ENCODE assay signal across 25 mouse cellular contexts in the genomic region with DNA sequence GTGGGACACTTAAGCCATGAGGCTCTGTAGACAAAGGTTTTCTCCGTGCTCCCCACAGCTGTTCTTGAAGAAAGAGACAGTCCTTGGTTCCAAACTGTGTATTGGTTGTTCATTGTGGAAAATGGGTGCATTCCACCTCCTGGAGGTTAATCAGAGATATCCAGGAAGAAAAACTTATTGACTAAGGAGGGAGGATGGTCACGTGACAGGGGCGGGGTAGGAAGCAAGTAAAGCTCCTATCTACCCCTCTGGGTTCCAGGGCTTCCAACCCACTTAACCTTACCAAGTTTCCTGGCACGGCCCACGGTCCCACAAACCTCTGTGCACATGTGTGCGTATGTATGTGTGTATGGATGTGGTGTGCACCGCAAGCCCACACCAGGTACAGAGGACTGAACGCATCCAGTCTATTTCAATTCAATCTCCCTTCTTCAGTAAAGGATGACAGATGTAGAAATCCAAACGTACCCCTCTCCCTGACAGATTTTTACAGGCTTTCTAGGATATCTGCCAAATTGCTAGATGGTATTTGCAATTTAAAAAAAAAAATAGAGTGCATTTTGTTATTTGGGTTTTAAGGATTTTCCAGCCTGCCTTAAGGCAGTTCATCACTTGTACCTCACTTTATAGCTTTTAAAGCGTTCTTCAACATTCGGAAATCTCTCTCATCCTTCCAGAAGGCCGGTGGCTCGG. TPM values are rescaled to one million over a fixed set of nuclear protein-coding genes. Genes with fewer than 3 reads are reported as not detected.
DNase-seq lines count a peak whose midpoint lies in the region; ATAC-seq and TF ChIP-seq lines count a peak whose summit lies in the region.
"Had no signal": no experiment of that assay in that cellular context is flagged by ENCODE, and none has a peak within 500 bp of the region (broad histone marks: within the 10 kb centered on the region; RNA-seq: fewer than 3 reads in every experiment).

No protein-coding gene starts in this region.

- peak; percentile 68 for DNase-seq in forebrain, embryonic 14.5 days (ENCODE audit: low spot score)
- DNase-seq in forebrain, embryonic 11.5 days (ENCODE audit: low spot score) = no peak
- peak; percentile 49 for DNase-seq in forebrain, postnatal 0 days
- DNase-seq in forebrain, embryonic 10.5 days (ENCODE audit: extremely low spot score, low spot score) = no peak
- no peak for DNase-seq in MEL (ENCODE audit: low read depth, low spot score)
- DNase-seq in brain, embryonic 14.5 days (ENCODE audit: low read depth) = peak; percentile 60
- DNase-seq in cerebellum, adult 11-12 months = no peak
- DNase-seq: adrenal gland, adult 2 months; adrenal gland, postnatal 14 days; cerebellum, adult 11 months; cerebellum, adult 8-10 months; cerebellum, postnatal 10 days; cerebellum, postnatal 36 days; embryo, embryonic 11 days; gastrocnemius, postnatal 25 days; kidney, adult 2 months had no signal

- no peaks in the 10 kb centered on the region for H3K36me3 ChIP-seq in forebrain, embryonic 14.5 days (ENCODE audit: control insufficient read depth, insufficient read depth, low read length)
- no peaks in the 10 kb centered on the region for H3K36me3 ChIP-seq in forebrain, embryonic 11.5 days (ENCODE audit: control insufficient read depth, insufficient read depth, low read length)
- no peaks in the 10 kb centered on the region for H3K36me3 ChIP-seq in forebrain, postnatal 0 days (ENCODE audit: insufficient read depth)
- H3K36me3 ChIP-seq in forebrain, embryonic 10.5 days (replicated peaks) = no peaks in the 10 kb centered on the region
- H3K36me3 ChIP-seq in MEL (ENCODE audit: control insufficient read depth in 1 of 2, insufficient read depth in 2 of 2, low read length in 2 of 2) = peaks cover 0 to 6% of the 10 kb centered on the region in 2 experiments; a peak in 1 of 4 replicates
- H3K36me3 ChIP-seq: embryonic facial prominence, embryonic 10.5 days; embryonic facial prominence, embryonic 13.5 days; hindbrain, embryonic 12.5 days; hindbrain, embryonic 15.5 days had no signal

- peak overlapping the region; percentile 46; the same call in 1 of the 2 replicates for H3K27ac ChIP-seq in forebrain, embryonic 14.5 days (ENCODE audit: low read depth, low read length)
- no peak overlapping the region for H3K27ac ChIP-seq in forebrain, embryonic 11.5 days (ENCODE audit: low read depth, low read length)
- H3K27ac ChIP-seq in forebrain, postnatal 0 days (ENCODE audit: low read depth, low read length) = peak overlapping the region; percentile 37
- no peak overlapping the region for H3K27ac ChIP-seq in forebrain, embryonic 10.5 days
- no peak overlapping the region for H3K27ac ChIP-seq in MEL (ENCODE audit: control insufficient read depth, low read depth, low read length)
- H3K27ac ChIP-seq: embryonic facial prominence, embryonic 10.5 days; embryonic facial prominence, embryonic 13.5 days; heart, adult 2 months; hindbrain, embryonic 12.5 days; hindbrain, embryonic 15.5 days had no signal

- H3K79me2 ChIP-seq in MEL (ENCODE audit: control insufficient read depth, insufficient read depth, low read length, poor library complexity) = no peaks in the 10 kb centered on the region

- 90% methylated on average over 13 of the region's 13 CpGs for WGBS in forebrain, embryonic 14.5 days
- WGBS in forebrain, embryonic 11.5 days = 92% methylated on average over 13 of the region's 13 CpGs
- 75% methylated on average over 13 of the region's 13 CpGs for WGBS in forebrain, postnatal 0 days
- 92% methylated on average over 13 of the region's 13 CpGs for WGBS in forebrain, embryonic 10.5 days

- no peak overlapping the region for H3K9ac ChIP-seq in forebrain, embryonic 14.5 days (ENCODE audit: low read length)
- no peak overlapping the region for H3K9ac ChIP-seq in forebrain, embryonic 11.5 days (ENCODE audit: low read length)
- no peak overlapping the region for H3K9ac ChIP-seq in forebrain, postnatal 0 days
- no peak overlapping the region for H3K9ac ChIP-seq in MEL (ENCODE audit: control insufficient read depth, low read depth, low read length, poor library complexity, severe bottlenecking)
- H3K9ac ChIP-seq: embryonic facial prominence, embryonic 13.5 days; hindbrain, embryonic 12.5 days; hindbrain, embryonic 15.5 days had no signal

- H3K4me2 ChIP-seq in forebrain, embryonic 14.5 days (ENCODE audit: low read length) = no peak overlapping the region
- no peak overlapping the region for H3K4me2 ChIP-seq in forebrain, embryonic 11.5 days (ENCODE audit: low read depth, low read length, severe bottlenecking)
- H3K4me2 ChIP-seq in forebrain, postnatal 0 days (ENCODE audit: low read depth) = no peak overlapping the region
- H3K4me2 ChIP-seq: embryonic facial prominence, embryonic 13.5 days; heart, embryonic 11.5 days; hindbrain, embryonic 12.5 days; hindbrain, embryonic 15.5 days had no signal

- H3K9me3 ChIP-seq in forebrain, embryonic 14.5 days (replicated peaks; ENCODE audit: control insufficient read depth, low read length) = no peaks in the 10 kb centered on the region
- no peaks in the 10 kb centered on the region for H3K9me3 ChIP-seq in forebrain, embryonic 11.5 days (ENCODE audit: control insufficient read depth, low read length)
- H3K9me3 ChIP-seq in forebrain, postnatal 0 days (ENCODE audit: low read length) = no peaks in the 10 kb centered on the region
- H3K9me3 ChIP-seq in forebrain, embryonic 10.5 days = no peaks in the 10 kb centered on the region
- H3K9me3 ChIP-seq in MEL (replicated peaks; ENCODE audit: insufficient read depth, low read length) = no peaks in the 10 kb centered on the region
- H3K9me3 ChIP-seq: embryonic facial prominence, embryonic 10.5 days; embryonic facial prominence, embryonic 13.5 days; hindbrain, embryonic 12.5 days; hindbrain, embryonic 15.5 days had no signal

- H3K4me3 ChIP-seq in forebrain, embryonic 14.5 days (ENCODE audit: low read depth, low read length) = no peak overlapping the region
- no peak overlapping the region for H3K4me3 ChIP-seq in forebrain, embryonic 11.5 days (ENCODE audit: low read depth, low read length)
- H3K4me3 ChIP-seq in forebrain, postnatal 0 days (ENCODE audit: low read depth, low read length) = no peak overlapping the region
- H3K4me3 ChIP-seq in forebrain, embryonic 10.5 days = no peak overlapping the region
- H3K4me3 ChIP-seq in MEL (ENCODE audit: control insufficient read depth in 1 of 2, insufficient read depth in 1 of 2, low read depth in 2 of 2, low read length in 2 of 2) = no peak overlapping the region
- H3K4me3 ChIP-seq: embryonic facial prominence, embryonic 10.5 days; embryonic facial prominence, embryonic 13.5 days; erythroblast, embryonic 14.5 days; heart, adult 2 months; hindbrain, embryonic 12.5 days; hindbrain, embryonic 15.5 days had no signal

- H3K4me1 ChIP-seq in forebrain, embryonic 14.5 days (ENCODE audit: control insufficient read depth, insufficient read depth, low read length) = peaks cover 16% of the 10 kb centered on the region
- no peaks in the 10 kb centered on the region for H3K4me1 ChIP-seq in forebrain, embryonic 11.5 days (replicated peaks; ENCODE audit: control insufficient read depth, insufficient read depth, low read length)
- peaks cover 12% of the 10 kb centered on the region for H3K4me1 ChIP-seq in forebrain, postnatal 0 days (ENCODE audit: insufficient read depth)
- H3K4me1 ChIP-seq in forebrain, embryonic 10.5 days = peaks cover 13% of the 10 kb centered on the region; the same call in 1 of the 2 replicates
- H3K4me1 ChIP-seq in MEL (ENCODE audit: control insufficient read depth in 1 of 2, insufficient read depth in 2 of 2, low read length in 2 of 2) = peaks cover 2 to 15% of the 10 kb centered on the region in 2 experiments; a peak in 2 of 4 replicates

- TF ChIP-seq RAD21 in MEL (IDR thresholded peaks at IDR 0.05; ENCODE audit: low read depth, low read length) = no peak

- no peaks in the 10 kb centered on the region for H3K27me3 ChIP-seq in forebrain, embryonic 14.5 days (replicated peaks; ENCODE audit: control insufficient read depth, insufficient read depth, low read length)
- no peaks in the 10 kb centered on the region for H3K27me3 ChIP-seq in forebrain, embryonic 11.5 days (ENCODE audit: control insufficient read depth, insufficient read depth, low read length)
- no peaks in the 10 kb centered on the region for H3K27me3 ChIP-seq in forebrain, postnatal 0 days (ENCODE audit: insufficient read depth, low read length)
- no peaks in the 10 kb centered on the region for H3K27me3 ChIP-seq in forebrain, embryonic 10.5 days (ENCODE audit: poor library complexity, severe bottlenecking)
- no peaks in the 10 kb centered on the region; a peak in 1 of 4 replicates for H3K27me3 ChIP-seq in MEL (ENCODE audit: control insufficient read depth in 1 of 2, insufficient read depth in 2 of 2, low read length in 2 of 2)
- H3K27me3 ChIP-seq: embryonic facial prominence, embryonic 13.5 days; hindbrain, embryonic 12.5 days; hindbrain, embryonic 15.5 days; Patski had no signal

- no peak for TF ChIP-seq POLR2A in MEL (IDR thresholded peaks at IDR 0.05; ENCODE audit: control insufficient read depth in 1 of 2, insufficient read depth in 1 of 2, low read depth in 1 of 2, low read length in 2 of 2, poor library complexity in 1 of 2)
- TF ChIP-seq POLR2A in brain, embryonic 14.5 days (IDR thresholded peaks at IDR 0.05; ENCODE audit: borderline replicate concordance, extremely low read depth, insufficient read depth, insufficient read length, poor library complexity, severe bottlenecking) = no peak

- ATAC-seq in forebrain, embryonic 14.5 days = no peak
- no peak for ATAC-seq in forebrain, embryonic 11.5 days (replicated peaks; ENCODE audit: low FRiP score)
- no peak for ATAC-seq in forebrain, postnatal 0 days
- ATAC-seq: intestine, postnatal 0 days; Patski had no signal

- TF ChIP-seq CTCF in forebrain, postnatal 0 days (IDR thresholded peaks at IDR 0.05; ENCODE audit: low read depth) = no peak
- TF ChIP-seq CTCF in MEL (IDR thresholded peaks at IDR 0.05 in 2 of 3, conservative IDR thresholded peaks at IDR 0.05 in 1 of 3; ENCODE audit: control insufficient read depth in 1 of 3, insufficient read depth in 1 of 3, low read depth in 2 of 3, low read length in 3 of 3, poor library complexity in 1 of 3, severe bottlenecking in 1 of 3) = no peak
- TF ChIP-seq CTCF in brain, embryonic 14.5 days (IDR thresholded peaks at IDR 0.05; ENCODE audit: borderline replicate concordance, extremely low read depth, insufficient read depth, insufficient read length) = no peak

- no peak for TF ChIP-seq EP300 in MEL (IDR thresholded peaks at IDR 0.05; ENCODE audit: low read depth in 1 of 2, low read length in 2 of 2)

RNA-seq across cellular contexts. Expression of gene Dglucy, which starts 2.7 kb away (rescaled TPM):
- polyA plus RNA-seq in forebrain, embryonic 14.5 days (2014; fragmentation: Nextera tagmentation; extraction: Ambion mirVana) = 2.7 and 3.8 TPM in 2 replicates
- 0.87 and 0.92 TPM in 2 replicates for polyA plus RNA-seq in forebrain, embryonic 11.5 days (2014; fragmentation: Nextera tagmentation; extraction: Ambion mirVana)
- 3.9 and 4.5 TPM in 2 replicates for total RNA-seq in forebrain, postnatal 0 days (2014; rRNA removed)
- 2.6 and 3.0 TPM in 2 replicates for polyA plus RNA-seq in forebrain, postnatal 0 days (2015; fragmentation: Nextera tagmentation; extraction: Ambion mirVana)
- 0.14 and 0.16 TPM in 2 replicates for polyA plus RNA-seq in forebrain, embryonic 10.5 days (2016; fragmentation: Nextera tagmentation; extraction: Ambion mirVana)
- total RNA-seq in MEL (2012; rRNA removed) = not detected in 2 replicates
- under 1 TPM in 1 of 2 experiments, not detected in 1; 0.03 TPM for polyA plus RNA-seq in MEL (2012; ENCODE audit: insufficient read depth in 1 of 2, insufficient read length in 2 of 2, low read depth in 1 of 2, low replicate concordance in 2 of 2, missing spikeins in 1 of 2)
- polyA plus RNA-seq in brain, embryonic 14.5 days (2012; rRNA removed) = 2.3 and 3.2 TPM in 2 replicates
- polyA plus RNA-seq: erythroblast, embryonic 14.5 days had no signal

RNA-seq across cellular contexts. Expression of gene Rps6ka5, which starts 54.8 kb away (rescaled TPM):
- polyA plus RNA-seq in forebrain, embryonic 14.5 days (2014; fragmentation: Nextera tagmentation; extraction: Ambion mirVana) = 10.3 and 11.7 TPM in 2 replicates
- polyA plus RNA-seq in forebrain, embryonic 11.5 days (2014; fragmentation: Nextera tagmentation; extraction: Ambion mirVana) = 3.5 and 4.6 TPM in 2 replicates
- total RNA-seq in forebrain, postnatal 0 days (2014; rRNA removed) = 28.8 and 29.5 TPM in 2 replicates
- 6.3 and 8.7 TPM in 2 replicates for polyA plus RNA-seq in forebrain, postnatal 0 days (2015; fragmentation: Nextera tagmentation; extraction: Ambion mirVana)
- polyA plus RNA-seq in forebrain, embryonic 10.5 days (2016; fragmentation: Nextera tagmentation; extraction: Ambion mirVana) = 2.7 and 2.8 TPM in 2 replicates
- 0.92 and 1.6 TPM in 2 replicates for total RNA-seq in MEL (2012; rRNA removed)
- 1 to 10 TPM in 1 of 2 experiments, not detected in 1; 3.3 TPM for polyA plus RNA-seq in MEL (2012; ENCODE audit: insufficient read depth in 1 of 2, insufficient read length in 2 of 2, low read depth in 1 of 2, low replicate concordance in 2 of 2, missing spikeins in 1 of 2)
- polyA plus RNA-seq in brain, embryonic 14.5 days (2012; rRNA removed) = 9.7 and 11.1 TPM in 2 replicates

Comparison
In these comparisons a context has a peak if more than half of its experiments do, and no peak if none do; other contexts are left out.
1. DNase-seq: peak in forebrain, embryonic 14.5 days (single experiment), forebrain, postnatal 0 days (single experiment) and brain, embryonic 14.5 days (single experiment); none in forebrain, embryonic 11.5 days (single experiment), forebrain, embryonic 10.5 days (single experiment), MEL (single experiment) and cerebellum, adult 11-12 months (single experiment).
2. H3K27ac ChIP-seq: peak in forebrain, embryonic 14.5 days (single experiment) and forebrain, postnatal 0 days (single experiment); none in forebrain, embryonic 11.5 days (single experiment), forebrain, embryonic 10.5 days (single experiment) and MEL (single experiment).